Mouse (Mus musculus) forebrain, embryonic 12.5 days (tissue): ENCODE results near the gene Cdhr2. TPM values are rescaled to one million over a fixed set of nuclear protein-coding genes. Genes with fewer than 3 reads are reported as not detected.

Experiments
- ATAC-seq: fragments of 200-750 bp; cut with Nextera tagmentation; 2 replicates; pipeline ENCODE4 v1.8.0; 2017; ENCODE audit warnings: moderate TSS enrichment; ENCODE audit not compliant: low FRiP score
- H3K27ac ChIP-seq: fragments of 300-500 bp; sonication (generic); 2 replicates; pipeline ENCODE4 v1.5.1; 2016; ENCODE audit warnings: mild to moderate bottlenecking
- H3K27me3 ChIP-seq: fragments of 300-500 bp; sonication (generic); 2 replicates; pipeline ENCODE4 v1.6.1; 2016; ENCODE audit warnings: mild to moderate bottlenecking
- H3K36me3 ChIP-seq: fragments of 300-500 bp; sonication (generic); replicated peaks from 2 replicates; pipeline ENCODE4 v1.6.1; 2016; ENCODE audit warnings: mild to moderate bottlenecking
- H3K4me1 ChIP-seq: fragments of 300-500 bp; sonication (generic); 2 replicates; pipeline ENCODE4 v1.6.1; 2016
- H3K4me2 ChIP-seq: fragments of 300-500 bp; sonication (generic); 2 replicates; pipeline ENCODE4 v1.6.1; 2016; ENCODE audit warnings: mild to moderate bottlenecking, moderate library complexity
- H3K4me3 ChIP-seq: fragments of 300-500 bp; sonication (generic); replicated peaks from 2 replicates; pipeline ENCODE4 v1.5.1; 2016; ENCODE audit warnings: mild to moderate bottlenecking
- H3K9ac ChIP-seq: fragments of 300-500 bp; sonication (generic); 2 replicates; pipeline ENCODE4 v1.6.1; 2016; ENCODE audit warnings: mild to moderate bottlenecking
- H3K9me3 ChIP-seq: fragments of 300-500 bp; sonication (generic); 2 replicates; pipeline ENCODE4 v1.6.1; 2016
- WGBS: fragments of 180-500 bp; shearing (Covaris S2); methylation state at CpG from one replicate; pipeline ENCODE4 v1.1.7; 2016; 5-methylcytosine and 5-hydroxymethylcytosine counted together
- polyA plus RNA-seq: library from polyadenylated mRNA; unstranded; fragments of >200 nt; fragmentation: Nextera tagmentation; extraction: Ambion mirVana; gene quantifications from 2 replicates; pipeline ENCODE4 v1.2.1, GENCODE M21; 2016

The Cdhr2 gene
- 0.05 TPM in 1 of 2 replicates, not detected in the other for polyA plus RNA-seq

GRCm38 (mm10) chr13:54701243-54701642 is at the start of gene Cdhr2:
Gene Cdhr2, plus strand, starts transcription at chr13:54701461.
- Histone ChIP-seq H3K4me3 (no peak within 1 kb of the TSS), H3K27me3 (no peaks in the 10 kb centered on the region), H3K4me1 (no peaks in the 10 kb centered on the region), H3K27ac (no peak within 1 kb of the TSS), H3K4me2 (no peak within 1 kb of the TSS), H3K9ac (no peak within 1 kb of the TSS), H3K36me3 (no peaks in the 10 kb centered on the region), H3K9me3 (no peaks in the 10 kb centered on the region)
- no peak for ATAC-seq
- WGBS, result 79% methylated on average over 5 of the region's 5 CpGs

GRCm38 (mm10) chr13:54660877-54661276 is 40.4 kb upstream of the Cdhr2 start:
- no peak overlapping the region for H3K4me2 ChIP-seq
- H3K4me3 ChIP-seq, result no peak overlapping the region
- no peak for ATAC-seq
- 59% methylated on average over 5 of the region's 5 CpGs for WGBS
- peaks cover 72% of the 10 kb centered on the region for H3K36me3 ChIP-seq
- no peaks in the 10 kb centered on the region for H3K9me3 ChIP-seq
- H3K27me3 ChIP-seq, result no peaks in the 10 kb centered on the region
- H3K4me1 ChIP-seq, result no peaks in the 10 kb centered on the region
- no peak overlapping the region for H3K9ac ChIP-seq
- H3K27ac ChIP-seq, result no peak overlapping the region

DNA sequence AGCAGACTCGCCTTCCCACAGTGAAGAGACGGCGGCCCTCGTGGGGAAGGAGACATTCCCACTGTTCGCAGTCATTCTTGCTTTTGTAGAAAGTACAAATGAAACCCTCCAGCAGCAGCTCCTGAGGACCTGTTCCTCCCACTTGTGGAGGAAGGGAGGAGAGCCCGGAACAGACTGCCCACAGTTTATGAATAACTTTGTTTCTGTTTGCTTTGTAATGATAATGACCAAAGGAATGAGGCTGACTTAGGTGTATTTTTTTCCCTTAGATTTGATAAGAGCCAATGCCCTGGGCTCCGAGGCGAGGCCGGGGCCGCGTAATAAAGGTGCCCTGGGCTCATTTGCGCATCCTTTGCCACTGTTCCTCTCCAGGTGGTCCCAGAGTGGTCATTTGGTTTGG is 39.9 kb upstream of the Cdhr2 start:
- 83% methylated on average over 12 of the region's 12 CpGs for WGBS
- Histone ChIP-seq H3K4me1 (no peaks in the 10 kb centered on the region), H3K9ac (no peak overlapping the region), H3K4me3 (no peak overlapping the region), H3K4me2 (no peak overlapping the region), H3K9me3 (no peaks in the 10 kb centered on the region), H3K27me3 (no peaks in the 10 kb centered on the region), H3K27ac (no peak overlapping the region), H3K36me3 (peaks cover 69% of the 10 kb centered on the region)
- no peak for ATAC-seq

GRCm38 (mm10) chr13:54663999-54664398 is 37.3 kb upstream of the Cdhr2 start:
- Histone ChIP-seq H3K4me2 (no peak overlapping the region), H3K36me3 (peaks cover 50% of the 10 kb centered on the region), H3K4me3 (no peak overlapping the region), H3K27me3 (no peaks in the 10 kb centered on the region), H3K9ac (no peak overlapping the region), H3K4me1 (no peaks in the 10 kb centered on the region), H3K9me3 (no peaks in the 10 kb centered on the region), H3K27ac (no peak overlapping the region)
- 87% methylated on average over 4 of the region's 4 CpGs for WGBS
- ATAC-seq, result no peak

DNA sequence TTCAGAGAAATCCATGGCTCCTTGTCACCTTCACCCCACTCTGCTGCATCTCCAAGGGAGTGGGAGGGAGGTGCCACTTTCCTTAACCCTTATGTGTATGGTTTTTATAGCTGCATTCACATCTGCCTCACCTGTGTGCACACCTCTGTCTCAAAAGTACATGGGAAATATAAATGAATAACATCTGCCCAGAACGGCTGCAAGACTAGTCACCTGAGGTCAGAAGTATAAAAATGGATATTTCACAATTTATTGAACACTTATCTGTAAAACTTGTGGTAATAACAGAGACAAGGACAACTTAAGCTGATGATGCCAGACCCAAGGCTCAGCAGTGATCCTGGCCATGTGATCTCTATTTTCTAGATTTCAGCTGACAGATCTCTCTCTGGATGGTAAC is 36.8 kb upstream of the Cdhr2 start:
- Histone ChIP-seq H3K9ac (no peak overlapping the region), H3K27me3 (no peaks in the 10 kb centered on the region), H3K9me3 (no peaks in the 10 kb centered on the region), H3K27ac (no peak overlapping the region), H3K4me2 (no peak overlapping the region), H3K4me3 (no peak overlapping the region), H3K4me1 (no peaks in the 10 kb centered on the region), H3K36me3 (peaks cover 48% of the 10 kb centered on the region)
- WGBS, result 93% methylated on average over 1 of the region's 1 CpGs
- no peak for ATAC-seq

- no peak for ATAC-seq
Observed at GRCm38 (mm10) chr13:54665062-54665461, 36.2 kb upstream of the Cdhr2 start.

DNA sequence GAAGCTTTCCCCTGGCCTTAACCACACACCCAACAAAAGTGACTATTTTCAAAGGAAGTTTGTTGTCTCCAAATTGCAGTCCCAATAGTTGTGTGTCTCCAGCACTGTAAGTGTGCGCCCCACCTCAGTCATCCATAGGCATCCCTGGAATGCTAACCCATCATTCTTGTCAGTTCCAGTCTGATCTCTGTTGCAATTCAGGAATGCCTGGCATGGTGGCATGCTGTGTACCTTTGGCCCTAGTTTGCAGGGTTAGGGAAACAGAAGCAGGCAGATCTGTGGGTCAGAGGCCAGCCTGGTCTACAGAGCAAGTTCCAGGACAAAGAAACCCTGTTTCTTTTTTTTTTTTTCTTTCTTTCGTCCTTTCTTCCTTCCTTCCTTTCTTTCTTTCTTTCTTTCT is 30.8 kb upstream of the Cdhr2 start:
- H3K4me3 ChIP-seq, result no peak overlapping the region
- no peak overlapping the region for H3K27ac ChIP-seq
- no peak for ATAC-seq
- no peaks in the 10 kb centered on the region for H3K9me3 ChIP-seq
- no peak overlapping the region for H3K9ac ChIP-seq
- no peak overlapping the region for H3K4me2 ChIP-seq
- no peaks in the 10 kb centered on the region for H3K27me3 ChIP-seq
- WGBS, result 78% methylated on average over 2 of the region's 2 CpGs
- H3K4me1 ChIP-seq, result no peaks in the 10 kb centered on the region
- peaks cover 11% of the 10 kb centered on the region for H3K36me3 ChIP-seq

More at GRCm38 (mm10) chr13:54665062-54665461, 36.2 kb upstream of the Cdhr2 start:
- WGBS, result 93% methylated on average over 7 of the region's 7 CpGs
- Histone ChIP-seq H3K4me2 (no peak overlapping the region), H3K27me3 (no peaks in the 10 kb centered on the region), H3K9me3 (no peaks in the 10 kb centered on the region), H3K4me1 (no peaks in the 10 kb centered on the region), H3K4me3 (no peak overlapping the region), H3K9ac (no peak overlapping the region), H3K27ac (no peak overlapping the region), H3K36me3 (peaks cover 48% of the 10 kb centered on the region)

DNA sequence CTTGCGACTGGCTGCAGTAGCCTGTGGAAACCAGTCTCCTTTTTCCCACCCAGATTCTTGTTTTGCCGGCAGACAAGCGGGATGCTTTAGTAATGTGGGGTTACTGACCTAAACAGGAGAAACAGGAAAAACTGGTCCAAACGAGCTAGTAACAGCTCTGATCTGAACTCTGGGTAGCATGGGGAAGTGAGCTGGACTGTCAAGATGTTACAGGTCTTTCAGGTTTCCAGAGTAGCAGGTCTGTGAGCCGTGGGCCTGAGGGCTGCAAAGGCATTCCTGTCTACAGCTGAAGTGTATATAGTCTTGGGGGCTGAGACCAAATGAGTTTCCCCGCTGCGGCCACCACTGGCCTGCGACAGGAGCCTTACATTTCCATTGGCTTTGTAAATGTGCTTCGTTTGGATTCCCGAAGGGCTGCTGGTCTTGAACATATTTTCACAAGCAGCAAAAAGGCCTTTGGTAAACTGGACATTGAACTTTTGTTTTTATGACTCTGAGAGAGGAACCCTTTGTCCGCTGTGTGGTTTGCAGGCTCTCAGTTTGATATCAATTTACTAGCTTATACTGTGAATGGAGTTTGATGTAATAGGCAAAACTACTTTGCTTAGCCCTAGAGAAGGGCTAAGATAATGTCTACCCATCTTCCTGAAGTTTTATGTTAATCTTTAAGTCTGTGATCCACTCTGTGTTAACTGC is 25.2 kb upstream of the Cdhr2 start:
- WGBS, result 71% methylated on average over 11 of the region's 11 CpGs
- H3K27ac ChIP-seq, result no peak overlapping the region
- no peak for ATAC-seq
- no peaks in the 10 kb centered on the region for H3K9me3 ChIP-seq
- H3K4me1 ChIP-seq, result no peaks in the 10 kb centered on the region
- no peak overlapping the region for H3K9ac ChIP-seq
- no peaks in the 10 kb centered on the region for H3K27me3 ChIP-seq
- H3K4me2 ChIP-seq, result no peak overlapping the region
- H3K4me3 ChIP-seq, result no peak overlapping the region
- peaks cover 26% of the 10 kb centered on the region for H3K36me3 ChIP-seq

GRCm38 (mm10) chr13:54678263-54678662 is 23.0 kb upstream of the Cdhr2 start:
- H3K27ac ChIP-seq, result no peak overlapping the region
- no peak overlapping the region for H3K4me3 ChIP-seq
- H3K9ac ChIP-seq, result no peak overlapping the region
- ATAC-seq, result no peak
- peaks cover 49% of the 10 kb centered on the region for H3K36me3 ChIP-seq
- H3K27me3 ChIP-seq, result no peaks in the 10 kb centered on the region
- no peak overlapping the region for H3K4me2 ChIP-seq
- H3K4me1 ChIP-seq, result no peaks in the 10 kb centered on the region
- no peaks in the 10 kb centered on the region for H3K9me3 ChIP-seq
- WGBS, result 88% methylated on average over 4 of the region's 4 CpGs

- Histone ChIP-seq H3K4me2 (no peak overlapping the region), H3K27me3 (no peaks in the 10 kb centered on the region), H3K9me3 (no peaks in the 10 kb centered on the region), H3K4me1 (peaks cover 15% of the 10 kb centered on the region), H3K36me3 (peaks cover 62% of the 10 kb centered on the region), H3K4me3 (no peak overlapping the region), H3K27ac (no peak overlapping the region), H3K9ac (no peak overlapping the region)
- peak; percentile 22; the same call in 1 of the 2 replicates for ATAC-seq
- 85% methylated on average over 17 of the region's 17 CpGs for WGBS
Observed at GRCm38 (mm10) chr13:54680184-54680853, 20.9 kb upstream of the Cdhr2 start.

DNA sequence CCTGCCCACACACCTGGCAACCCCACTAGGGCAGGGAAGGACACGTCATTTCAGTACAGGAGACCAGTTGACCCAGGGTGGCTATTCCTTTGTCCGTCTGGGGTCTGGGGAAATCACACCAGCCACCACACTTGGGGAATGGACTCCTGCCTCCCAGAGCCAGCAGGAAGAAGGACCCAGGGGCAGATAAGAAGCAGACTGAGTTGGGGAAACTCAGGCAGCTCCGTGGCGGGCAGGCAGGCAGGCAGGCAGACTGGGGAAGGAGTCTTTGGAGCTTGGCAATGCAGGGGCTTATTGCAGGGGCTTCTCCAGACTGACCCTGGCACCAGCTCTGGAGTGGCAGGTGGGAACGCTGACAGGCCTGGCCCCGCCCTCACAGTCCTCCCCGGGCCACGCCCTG is 20.0 kb upstream of the Cdhr2 start:
- Histone ChIP-seq H3K27me3 (no peaks in the 10 kb centered on the region), H3K9ac (no peak overlapping the region), H3K36me3 (peaks cover 62% of the 10 kb centered on the region), H3K4me3 (no peak overlapping the region), H3K4me2 (no peak overlapping the region), H3K27ac (0 out of 2 replicates have a peak overlapping the region, but pooled peaks have one; percentile 19), H3K9me3 (no peaks in the 10 kb centered on the region), H3K4me1 (peaks cover 25% of the 10 kb centered on the region)
- no peak for ATAC-seq
- 89% methylated on average over 8 of the region's 8 CpGs for whole genome bisulfite sequencing

DNA sequence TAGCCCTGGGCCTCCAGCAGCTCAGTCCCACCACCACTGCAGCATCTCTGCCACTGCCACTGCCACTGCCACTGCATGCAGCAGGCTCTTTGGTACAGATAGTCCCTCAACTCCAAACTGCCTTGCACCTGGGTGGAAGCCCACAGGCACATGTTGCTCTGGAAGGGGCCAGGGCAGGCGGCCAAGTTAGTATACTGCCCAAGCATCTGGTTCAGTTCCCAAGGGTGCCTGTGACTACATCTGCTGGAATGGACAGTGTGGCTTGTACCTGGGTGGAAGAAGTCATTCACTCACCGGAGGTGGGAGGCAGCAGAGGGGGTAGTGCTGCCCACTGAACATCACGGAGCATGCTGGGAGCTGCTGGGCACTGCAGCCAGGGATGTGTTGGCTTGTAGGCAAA is 18.0 kb upstream of the Cdhr2 start:
- peaks cover 27% of the 10 kb centered on the region for H3K4me1 ChIP-seq
- ATAC-seq, result no peak
- 96% methylated on average over 3 of the region's 3 CpGs for WGBS
- peaks cover 62% of the 10 kb centered on the region for H3K36me3 ChIP-seq
- no peaks in the 10 kb centered on the region for H3K9me3 ChIP-seq
- H3K9ac ChIP-seq, result no peak overlapping the region
- H3K27me3 ChIP-seq, result no peaks in the 10 kb centered on the region
- no peak overlapping the region for H3K27ac ChIP-seq
- no peak overlapping the region for H3K4me3 ChIP-seq
- H3K4me2 ChIP-seq, result no peak overlapping the region
